Mouse (Mus musculus): ENCODE results near the gene Gipc1. TPM values are rescaled to one million over a fixed set of nuclear protein-coding genes. Genes with fewer than 3 reads are reported as not detected.

Gipc1 gene
- polyA plus RNA-seq, 1 experiment from 2014 or later, result 171 TPM

DNA sequence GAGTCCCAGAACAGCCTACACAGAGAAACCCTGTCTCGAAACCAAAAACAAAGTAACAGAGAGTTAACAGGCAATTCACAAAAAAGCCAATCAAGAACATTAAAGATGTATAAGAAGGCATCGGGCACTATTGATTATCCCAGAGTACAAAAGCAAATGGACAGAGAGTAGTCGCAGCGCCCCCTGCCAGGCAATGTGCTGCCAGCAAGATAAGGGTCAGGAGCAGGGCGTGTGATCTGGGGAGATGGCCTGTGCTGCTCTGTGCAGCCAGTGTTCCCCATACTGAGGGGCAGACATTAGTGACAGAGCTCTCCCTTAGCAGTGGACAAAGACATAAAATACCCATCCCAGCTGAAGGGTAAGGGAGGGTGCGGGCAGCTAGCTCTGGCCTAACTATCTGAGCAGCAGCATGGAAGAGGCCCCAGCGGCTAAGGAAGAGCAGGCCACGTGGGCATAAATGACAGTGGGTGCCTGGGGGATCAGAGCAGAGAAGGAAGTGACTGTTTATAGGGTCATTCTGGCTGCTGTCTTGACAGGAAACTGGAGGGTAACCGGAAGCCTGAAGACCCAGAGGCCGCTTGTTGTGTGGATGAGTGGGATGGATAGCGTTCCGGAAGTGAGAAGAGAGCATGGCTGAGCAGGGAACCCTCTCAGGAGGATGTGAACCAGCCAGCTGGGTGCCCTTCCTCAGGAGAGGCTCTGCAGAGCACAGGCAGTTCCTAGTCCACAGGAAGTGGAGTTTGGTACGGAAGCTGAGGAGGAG, 4.2 kb downstream of the Gipc1 start:
- no peak overlapping the region for H3K9ac ChIP-seq (ENCODE audit: low read depth, low read length)
- no peaks in the 10 kb centered on the region for H3K36me3 ChIP-seq (ENCODE audit: control insufficient read depth, insufficient read depth, low read length)
- H3K9me3 ChIP-seq (ENCODE audit: control insufficient read depth, low read length), result no peaks in the 10 kb centered on the region
- H3K4me3 ChIP-seq (ENCODE audit: low read length), result no peak overlapping the region
- peaks cover 32% of the 10 kb centered on the region for H3K4me1 ChIP-seq (ENCODE audit: control insufficient read depth, insufficient read depth, low read length)
- peak overlapping the region; percentile 21; the same call in 1 of the 2 replicates for H3K27ac ChIP-seq (ENCODE audit: low read length)
- WGBS, result 76% methylated on average over 13 of the region's 13 CpGs
- no peaks in the 10 kb centered on the region for H3K27me3 ChIP-seq (replicated peaks; ENCODE audit: control insufficient read depth, insufficient read depth, low read length)
- no peak for ATAC-seq
- H3K4me2 ChIP-seq (ENCODE audit: low read depth, low read length), result no peak overlapping the region

DNA sequence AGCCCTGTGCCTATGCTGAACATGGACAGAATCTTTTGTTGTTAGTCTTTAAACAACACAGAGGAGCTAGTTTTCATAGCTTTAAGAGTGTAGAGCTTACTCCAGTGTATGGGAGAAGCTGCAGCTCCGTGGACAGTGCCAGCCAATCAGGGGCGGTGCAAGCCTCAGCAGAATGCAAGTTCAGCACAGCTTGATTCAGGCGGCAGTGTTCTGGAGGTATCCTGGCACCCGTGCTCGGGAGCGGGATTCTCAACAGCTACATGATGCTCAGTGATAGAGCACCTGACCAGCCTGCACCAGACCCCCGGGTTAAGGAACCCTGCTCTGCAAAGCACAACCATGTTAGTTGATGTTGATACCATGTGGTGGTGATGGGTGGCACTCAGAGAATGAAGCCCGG, 8.1 kb downstream of the Gipc1 start:
- peak overlapping the region; percentile 25; the same call in 1 of the 2 replicates for H3K27ac ChIP-seq (ENCODE audit: low read length)
- H3K36me3 ChIP-seq (ENCODE audit: control insufficient read depth, insufficient read depth, low read length), result no peaks in the 10 kb centered on the region
- peak overlapping the region; percentile 18; the same call in 1 of the 2 replicates for H3K4me3 ChIP-seq (ENCODE audit: low read length)
- peaks cover 50% of the 10 kb centered on the region for H3K4me1 ChIP-seq (ENCODE audit: control insufficient read depth, insufficient read depth, low read length)
- ATAC-seq, result 0 out of 2 replicates have a peak, but pooled peaks have one; percentile 1
- whole genome bisulfite sequencing, result 15% methylated on average over 8 of the region's 8 CpGs
- H3K4me2 ChIP-seq (ENCODE audit: low read depth, low read length), result peak overlapping the region; percentile 49
- no peaks in the 10 kb centered on the region for H3K27me3 ChIP-seq (replicated peaks; ENCODE audit: control insufficient read depth, insufficient read depth, low read length)
- H3K9me3 ChIP-seq (ENCODE audit: control insufficient read depth, low read length), result no peaks in the 10 kb centered on the region
- peak overlapping the region; percentile 31 for H3K9ac ChIP-seq (ENCODE audit: low read depth, low read length)

DNA sequence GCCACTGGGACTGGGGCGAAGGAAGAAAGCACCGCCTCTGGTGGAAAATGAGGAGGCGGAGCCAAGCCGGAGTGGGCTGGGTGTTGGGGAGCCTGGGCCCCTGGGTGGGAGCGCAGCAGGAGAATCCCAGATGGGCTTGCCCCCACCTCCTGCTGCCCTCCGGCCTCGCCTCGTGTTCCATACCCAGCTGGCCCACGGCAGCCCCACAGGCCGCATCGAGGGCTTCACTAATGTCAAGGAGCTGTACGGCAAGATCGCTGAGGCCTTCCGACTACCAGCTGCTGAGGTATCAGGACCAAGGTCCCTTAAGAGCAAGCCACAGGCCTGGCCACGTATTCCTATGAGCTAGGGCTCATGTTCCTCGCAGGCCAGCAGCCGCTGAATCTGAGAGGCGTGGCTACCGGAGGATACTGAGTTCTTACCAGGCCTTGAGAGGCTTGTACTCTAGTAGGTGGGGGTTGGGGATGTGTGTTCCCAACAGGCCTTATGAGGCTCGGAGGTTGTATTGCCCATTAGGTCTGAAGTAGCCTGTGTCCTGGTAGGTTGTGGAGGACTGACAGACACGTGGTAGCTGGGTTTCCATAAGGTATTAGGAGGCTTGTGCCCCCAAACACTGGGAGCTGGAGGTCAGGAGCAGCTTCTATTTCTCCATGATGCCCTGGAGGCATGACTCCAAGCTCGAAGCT, 8.7 kb downstream of the Gipc1 start:
- Histone ChIP-seq H3K4me1 (ENCODE audit: control insufficient read depth, insufficient read depth, low read length) (peaks cover 56% of the 10 kb centered on the region), H3K27me3 (replicated peaks; ENCODE audit: control insufficient read depth, insufficient read depth, low read length) (no peaks in the 10 kb centered on the region), H3K4me2 (ENCODE audit: low read depth, low read length) (peak overlapping the region; percentile 49), H3K36me3 (ENCODE audit: control insufficient read depth, insufficient read depth, low read length) (no peaks in the 10 kb centered on the region), H3K9ac (ENCODE audit: low read depth, low read length) (peak overlapping the region; percentile 31), H3K27ac (ENCODE audit: low read length) (peak overlapping the region; percentile 25), H3K4me3 (ENCODE audit: low read length) (peak overlapping the region; percentile 18), H3K9me3 (ENCODE audit: control insufficient read depth, low read length) (no peaks in the 10 kb centered on the region)
- ATAC-seq, result peak; percentile 39
- WGBS, result 19% methylated on average over 22 of the region's 22 CpGs

- Histone ChIP-seq H3K9ac (ENCODE audit: low read depth, low read length) (peak overlapping the region; percentile 44), H3K4me2 (ENCODE audit: low read depth, low read length) (0 out of 2 replicates have a peak overlapping the region, but pooled peaks have one; percentile 14), H3K9me3 (ENCODE audit: control insufficient read depth, low read length) (no peaks in the 10 kb centered on the region), H3K4me3 (ENCODE audit: low read length) (no peak overlapping the region), H3K27me3 (replicated peaks; ENCODE audit: control insufficient read depth, insufficient read depth, low read length) (no peaks in the 10 kb centered on the region), H3K36me3 (ENCODE audit: control insufficient read depth, insufficient read depth, low read length) (no peaks in the 10 kb centered on the region), H3K27ac (ENCODE audit: low read length) (peak overlapping the region; percentile 72), H3K4me1 (ENCODE audit: control insufficient read depth, insufficient read depth, low read length) (peaks cover 66% of the 10 kb centered on the region)
- peak; percentile 59 for ATAC-seq
- WGBS, result 13% methylated on average over 4 of the region's 4 CpGs
Observed at GRCm38 (mm10) chr8:83662421-83662826, 9.9 kb downstream of the Gipc1 start.

GRCm38 (mm10) chr8:83664096-83664495, 11.6 kb downstream of the Gipc1 start:
- Histone ChIP-seq H3K4me2 (ENCODE audit: low read depth, low read length) (no peak overlapping the region), H3K4me3 (ENCODE audit: low read length) (no peak overlapping the region), H3K36me3 (ENCODE audit: control insufficient read depth, insufficient read depth, low read length) (0 out of 2 replicates have a peak, but pooled peaks cover 1% of the 10 kb centered on the region), H3K27me3 (replicated peaks; ENCODE audit: control insufficient read depth, insufficient read depth, low read length) (no peaks in the 10 kb centered on the region), H3K9me3 (ENCODE audit: control insufficient read depth, low read length) (no peaks in the 10 kb centered on the region), H3K4me1 (ENCODE audit: control insufficient read depth, insufficient read depth, low read length) (peaks cover 83% of the 10 kb centered on the region), H3K9ac (ENCODE audit: low read depth, low read length) (no peak overlapping the region), H3K27ac (ENCODE audit: low read length) (peak overlapping the region; percentile 49)
- ATAC-seq, result no peak
- WGBS, result 84% methylated on average over 13 of the region's 13 CpGs

DNA sequence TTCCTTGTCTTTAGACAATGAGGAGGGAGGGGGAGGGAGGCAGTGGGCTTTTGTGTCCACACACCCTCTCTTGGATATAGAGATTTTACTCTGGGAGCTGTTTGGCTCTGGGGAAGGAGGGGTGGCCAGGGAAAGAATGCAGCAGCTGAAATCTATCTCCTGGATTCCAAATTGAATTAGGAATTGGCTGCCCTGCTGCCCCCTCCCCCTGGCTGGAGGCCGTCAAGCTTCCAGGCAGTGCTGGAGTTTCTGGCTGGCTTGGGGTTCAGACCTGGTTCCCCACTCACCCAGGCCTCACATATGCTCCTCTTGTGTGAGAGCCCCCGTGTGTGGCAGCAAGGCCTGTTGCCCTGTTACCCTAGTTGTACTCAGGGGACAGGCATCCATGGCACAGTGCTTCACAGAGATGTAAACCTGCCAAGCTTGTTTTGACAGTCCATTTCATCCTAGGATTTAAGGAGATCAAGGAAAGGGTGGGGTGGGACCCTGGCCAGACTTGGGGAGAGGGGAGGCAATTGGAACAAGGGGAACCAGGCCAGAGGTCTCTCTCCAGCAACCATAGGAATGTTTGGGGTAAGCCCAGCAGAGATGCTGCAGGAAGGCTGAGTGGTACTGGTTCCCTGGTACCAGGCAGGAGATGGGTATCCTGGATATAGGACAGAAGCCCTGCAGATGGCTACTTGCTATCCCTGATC, 12.6 kb downstream of the Gipc1 start:
- Histone ChIP-seq H3K27ac (ENCODE audit: low read length) (peak overlapping the region; percentile 67), H3K4me2 (ENCODE audit: low read depth, low read length) (no peak overlapping the region), H3K9ac (ENCODE audit: low read depth, low read length) (0 out of 2 replicates have a peak overlapping the region, but pooled peaks have one; percentile 17), H3K4me1 (ENCODE audit: control insufficient read depth, insufficient read depth, low read length) (peaks cover 80% of the 10 kb centered on the region), H3K27me3 (replicated peaks; ENCODE audit: control insufficient read depth, insufficient read depth, low read length) (no peaks in the 10 kb centered on the region), H3K36me3 (ENCODE audit: control insufficient read depth, insufficient read depth, low read length) (peaks cover 6% of the 10 kb centered on the region; the same call in 1 of the 2 replicates), H3K9me3 (ENCODE audit: control insufficient read depth, low read length) (no peaks in the 10 kb centered on the region), H3K4me3 (ENCODE audit: low read length) (no peak overlapping the region)
- 34% methylated on average over 2 of the region's 2 CpGs for WGBS
- no peak for ATAC-seq

GRCm38 (mm10) chr8:83665969-83666865, 13.7 kb downstream of the Gipc1 start, which contains the start of gene Ptger1:
TSS of gene Ptger1 (plus strand) at chr8:83666678.
- WGBS, result 19% methylated on average over 14 of the region's 14 CpGs
- H3K4me1 ChIP-seq (ENCODE audit: control insufficient read depth, insufficient read depth, low read length), result peaks cover 69% of the 10 kb centered on the region
- H3K4me3 ChIP-seq (ENCODE audit: low read length), result peak within 1 kb of the TSS; percentile 13; the same call in 1 of the 2 replicates
- peak within 1 kb of the TSS; percentile 27 for H3K4me2 ChIP-seq (ENCODE audit: low read depth, low read length)
- peak; percentile 44 for ATAC-seq
- peak within 1 kb of the TSS; percentile 67 for H3K27ac ChIP-seq (ENCODE audit: low read length)
- peaks cover 7% of the 10 kb centered on the region; the same call in 1 of the 2 replicates for H3K36me3 ChIP-seq (ENCODE audit: control insufficient read depth, insufficient read depth, low read length)
- no peaks in the 10 kb centered on the region for H3K9me3 ChIP-seq (ENCODE audit: control insufficient read depth, low read length)
- H3K9ac ChIP-seq (ENCODE audit: low read depth, low read length), result peak within 1 kb of the TSS; percentile 37
- no peaks in the 10 kb centered on the region for H3K27me3 ChIP-seq (replicated peaks; ENCODE audit: control insufficient read depth, insufficient read depth, low read length)

GRCm38 (mm10) chr8:83666866-83667234, 14.4 kb downstream of the Gipc1 start:
- 94% methylated on average over 3 of the region's 3 CpGs for WGBS
- Histone ChIP-seq H3K27ac (ENCODE audit: low read length) (peak overlapping the region; percentile 67), H3K4me2 (ENCODE audit: low read depth, low read length) (peak overlapping the region; percentile 27; the same call in 1 of the 2 replicates), H3K9ac (ENCODE audit: low read depth, low read length) (peak overlapping the region; percentile 37), H3K27me3 (replicated peaks; ENCODE audit: control insufficient read depth, insufficient read depth, low read length) (no peaks in the 10 kb centered on the region), H3K9me3 (ENCODE audit: control insufficient read depth, low read length) (no peaks in the 10 kb centered on the region), H3K4me3 (ENCODE audit: low read length) (peak overlapping the region; percentile 13; the same call in 1 of the 2 replicates), H3K36me3 (ENCODE audit: control insufficient read depth, insufficient read depth, low read length) (peaks cover 13% of the 10 kb centered on the region), H3K4me1 (ENCODE audit: control insufficient read depth, insufficient read depth, low read length) (peaks cover 62% of the 10 kb centered on the region)
- ATAC-seq, result no peak
